Mouse (Mus musculus): Measurements from ENCODE around the gene Coro2b.
A peak's percentile ranks its signal among the peaks of the same experiment; 100 is the strongest.
"Not testable (repeated sequence)": the region's sequence is repeated elsewhere in the genome, so short reads cannot be mapped to it uniquely, and the experiment has no call there.

The Coro2b gene

DNA sequence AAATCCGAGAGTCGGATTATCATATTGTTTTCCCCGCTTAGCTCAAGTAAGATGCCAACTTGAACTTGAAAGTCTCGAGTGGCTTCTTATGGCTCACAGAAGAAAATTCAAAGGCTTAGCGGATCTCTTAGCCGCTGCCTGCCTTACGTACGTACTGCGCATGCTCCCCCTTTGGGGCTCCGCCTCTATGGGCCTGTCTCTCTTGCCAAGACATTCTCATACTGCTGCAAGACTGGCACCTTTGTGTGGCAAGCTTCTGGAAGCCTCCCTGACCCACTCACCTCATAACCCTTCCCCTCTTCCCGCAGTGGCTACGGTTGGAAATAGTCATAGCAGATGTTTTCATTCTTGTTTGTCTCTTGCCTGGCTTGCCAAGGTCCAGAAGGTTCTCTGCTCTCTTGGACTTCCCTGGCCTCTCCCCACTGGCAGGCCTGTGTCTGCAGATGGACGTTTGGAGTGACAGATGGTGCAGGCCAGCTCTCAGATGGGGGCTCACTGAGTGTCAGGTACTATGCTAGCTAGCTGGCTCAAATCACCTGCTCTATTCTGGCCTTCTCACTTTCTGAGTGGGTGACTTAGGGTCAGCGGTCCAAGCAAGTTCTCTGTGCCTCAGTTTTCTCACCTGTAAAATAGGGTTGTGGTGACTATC is 65.2 kb downstream of the Coro2b start:
- no peak for DNase-seq

DNA sequence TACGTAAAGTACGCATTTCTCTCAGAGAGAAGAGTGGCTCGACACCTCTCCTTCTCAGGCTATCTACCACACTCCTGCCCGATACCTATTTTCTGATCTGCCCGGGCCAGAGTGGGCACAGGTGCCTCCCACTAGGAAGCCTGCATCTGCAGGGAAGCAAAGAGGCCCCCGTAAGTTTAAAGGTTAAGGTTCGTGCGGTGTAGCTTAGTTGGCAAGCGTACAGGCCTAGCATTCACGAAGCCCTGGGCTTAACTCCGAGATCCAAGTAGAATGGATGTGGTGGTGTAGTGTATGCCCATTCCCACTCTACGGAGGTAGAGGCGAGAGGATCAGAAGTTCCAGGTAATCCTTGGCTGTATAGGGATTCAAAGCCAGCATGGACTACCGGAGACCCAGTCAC is 65.8 kb downstream of the Coro2b start:
- no peak for DNase-seq

DNA sequence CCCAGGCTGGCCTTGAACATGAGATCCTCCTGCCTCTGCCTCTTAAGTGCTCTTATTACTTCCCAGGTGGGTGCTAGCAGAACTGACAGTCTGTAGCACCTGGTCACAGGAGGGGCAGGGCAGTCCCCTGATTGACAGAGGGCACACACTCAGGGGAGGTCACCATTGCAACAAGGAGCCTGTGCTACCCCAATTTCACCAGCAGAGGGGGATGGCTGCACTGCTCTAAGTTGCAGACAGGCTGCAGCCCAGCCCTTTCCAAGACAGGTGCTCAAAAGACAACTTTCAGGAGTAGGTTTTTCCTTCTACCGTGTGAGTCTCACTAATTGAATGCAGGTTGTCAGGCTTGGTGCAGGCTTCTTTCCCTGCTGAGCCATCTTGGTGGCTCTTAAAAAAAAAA is 66.4 kb downstream of the Coro2b start:
- DNase-seq, result peak; percentile 72 to 86

DNA sequence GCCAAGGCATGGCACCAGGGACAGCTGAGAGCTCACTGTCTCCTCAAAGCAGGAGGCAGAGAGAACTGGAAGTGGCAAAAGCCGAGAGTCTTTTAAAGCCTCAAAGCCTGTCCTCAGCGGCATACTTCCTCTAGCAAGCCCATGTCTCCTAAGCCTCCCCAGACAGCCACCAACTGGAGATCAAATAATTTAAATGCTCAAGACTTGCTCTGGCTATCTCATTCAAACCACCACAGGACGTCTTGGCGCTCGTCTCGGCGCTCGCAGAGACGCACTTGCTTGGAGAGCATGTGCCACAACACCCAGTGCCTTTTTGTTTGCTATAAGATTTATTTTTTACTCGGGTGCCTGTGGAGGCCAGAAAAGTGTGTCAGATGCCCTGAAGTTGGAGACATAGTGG is 67.1 kb downstream of the Coro2b start:
- no peak for DNase-seq

DNA sequence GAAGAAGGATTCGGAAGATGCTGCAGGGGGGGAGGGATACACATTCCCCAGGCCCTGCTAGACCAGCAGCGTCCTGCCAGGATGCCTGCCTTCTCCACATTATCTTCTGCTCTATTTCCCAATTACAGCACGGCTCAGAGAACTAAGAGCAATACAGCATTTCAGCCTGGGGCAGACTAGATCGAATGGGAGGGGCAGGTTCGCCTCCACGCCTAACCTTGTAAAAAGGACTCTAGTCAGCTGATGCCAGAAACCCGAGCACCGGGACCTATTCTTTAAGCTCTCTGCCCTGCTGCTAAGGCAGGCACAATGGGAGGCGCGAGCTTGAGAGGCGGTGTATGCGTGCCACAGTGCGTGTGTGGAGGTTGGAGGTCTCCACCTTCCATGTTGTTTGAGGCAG is 67.7 kb downstream of the Coro2b start:
- DNase-seq, result no peak

DNA sequence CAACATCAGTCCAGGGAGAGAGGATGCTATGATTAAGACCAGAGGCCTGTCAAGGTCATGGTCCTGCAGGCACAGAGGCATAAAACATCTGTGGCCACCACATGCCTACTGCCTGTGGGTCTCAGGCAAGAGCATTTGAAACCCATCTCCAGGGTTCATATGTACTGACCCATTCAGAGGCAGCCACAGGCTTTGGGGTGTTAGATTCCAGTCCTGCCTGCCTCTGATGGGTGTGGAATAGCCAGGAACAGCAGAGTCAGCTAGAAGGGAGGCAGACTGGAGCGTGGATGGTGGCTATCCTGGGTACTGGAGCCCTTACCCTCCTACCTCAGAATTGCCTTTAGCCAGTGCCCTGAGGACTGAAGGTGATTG is 69.4 kb downstream of the Coro2b start:
- DNase-seq, result no peak

DNA sequence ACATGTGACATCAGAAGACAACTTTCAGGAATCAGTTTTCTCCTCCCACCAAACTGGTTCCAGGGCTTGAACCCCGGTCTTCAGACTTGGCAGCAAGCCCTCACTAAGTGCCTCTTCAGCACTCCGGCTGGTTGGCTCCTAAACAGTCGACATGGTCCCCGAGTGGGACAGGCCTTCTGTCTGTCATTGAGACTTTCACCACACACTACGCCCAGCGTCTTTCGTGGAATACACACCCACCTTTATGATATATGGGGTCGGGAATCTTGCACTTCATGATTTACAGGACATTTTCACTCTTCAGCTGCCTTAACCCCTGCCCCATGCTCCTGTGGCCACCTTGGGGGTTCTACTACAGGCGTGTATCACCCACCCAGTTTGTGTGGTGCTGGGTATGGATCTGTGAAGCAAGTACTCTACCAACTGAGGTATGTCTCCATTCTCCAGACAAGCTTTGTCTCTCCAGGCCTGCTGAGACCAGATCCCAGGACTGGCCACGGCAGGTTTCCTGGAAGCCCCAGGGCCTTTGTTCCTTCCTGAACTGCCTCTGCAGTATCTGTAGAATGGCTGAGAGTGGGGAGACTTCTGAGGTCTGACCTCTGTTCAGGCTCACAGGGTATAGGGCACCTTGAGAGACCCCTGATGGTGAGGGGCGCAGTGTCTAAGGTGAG is 70.0 kb downstream of the Coro2b start:
- no peak for DNase-seq

DNA sequence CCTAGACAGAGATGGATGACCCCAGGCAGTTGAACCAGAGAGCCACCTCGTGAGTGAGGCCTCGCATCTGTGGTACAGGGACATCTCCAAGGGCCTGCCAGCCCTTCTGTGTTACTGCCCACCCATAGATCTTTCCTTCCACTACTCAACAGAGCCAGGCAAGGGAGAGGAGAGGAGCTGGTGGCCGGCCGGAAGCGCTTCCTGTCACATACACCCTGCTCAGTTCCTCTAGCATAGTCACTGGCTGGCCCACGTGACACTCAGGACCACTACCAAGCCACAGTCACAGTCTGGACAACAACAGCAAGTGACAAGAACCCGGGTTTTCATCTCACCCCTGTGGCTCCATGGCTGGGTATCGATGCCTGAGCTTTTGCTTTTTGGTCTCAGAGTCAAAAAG is 70.8 kb downstream of the Coro2b start:
- DNase-seq, result no peak

DNA sequence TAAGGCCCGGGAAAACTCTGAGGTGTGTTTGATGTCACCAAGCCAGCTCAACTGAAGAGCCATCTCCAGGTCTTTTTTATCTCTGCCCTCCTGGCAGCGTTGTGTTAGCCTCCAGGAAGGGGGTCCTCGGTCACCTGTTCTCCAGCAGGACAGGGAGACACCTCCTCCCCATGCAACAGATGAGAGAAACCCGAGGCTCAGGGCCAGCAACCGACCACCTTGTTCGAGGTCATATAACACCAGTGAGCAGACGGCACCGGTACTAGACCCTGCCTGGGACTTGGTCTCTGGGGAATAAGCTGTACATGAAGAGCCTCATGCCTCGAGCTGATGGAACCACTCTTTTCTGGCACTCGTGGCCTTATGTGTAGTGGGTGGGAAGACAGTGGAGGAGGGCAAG is 72.1 kb downstream of the Coro2b start:
- DNase-seq, result no peak

DNA sequence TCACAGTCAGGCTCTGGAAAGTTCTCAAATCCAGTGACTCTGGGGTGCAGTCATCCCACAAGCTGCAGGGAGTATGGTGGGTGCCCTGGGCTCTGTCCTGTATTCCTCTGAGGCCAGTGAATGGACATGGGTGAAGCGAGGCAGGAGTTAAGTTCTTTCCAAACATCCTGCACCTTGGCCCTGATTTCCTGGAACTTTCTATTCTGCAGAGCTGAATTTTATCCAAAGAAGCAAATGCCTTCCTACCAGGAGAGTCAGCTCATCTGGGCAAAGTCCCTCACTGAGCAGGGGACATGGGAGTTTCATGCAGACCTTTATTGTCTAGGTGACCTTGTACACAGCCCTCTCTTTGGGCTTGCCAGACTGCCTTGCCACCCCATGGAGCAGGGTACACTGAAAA is 75.1 kb downstream of the Coro2b start:
- peak; percentile 64 to 65 for DNase-seq

DNA sequence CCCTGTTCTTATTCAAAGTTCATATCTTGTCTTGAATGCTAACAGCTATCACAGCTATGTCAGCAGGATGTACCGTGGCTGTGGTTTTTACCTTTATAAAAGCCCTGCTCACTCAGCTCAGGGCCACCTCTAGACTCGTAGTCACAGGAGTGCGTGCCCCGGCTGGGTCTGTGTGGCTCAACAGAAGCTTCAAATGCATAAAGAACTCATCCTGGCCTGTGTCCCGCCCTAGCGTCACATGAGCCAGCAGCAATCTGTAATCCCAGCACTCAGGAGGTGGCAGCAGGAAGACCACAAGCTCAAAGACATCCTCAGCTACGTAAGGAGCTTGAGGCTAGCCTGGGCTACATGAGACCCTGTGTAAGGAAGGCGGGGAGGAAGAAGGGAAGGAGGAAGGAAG is 75.7 kb downstream of the Coro2b start:
- no peak for DNase-seq

DNA sequence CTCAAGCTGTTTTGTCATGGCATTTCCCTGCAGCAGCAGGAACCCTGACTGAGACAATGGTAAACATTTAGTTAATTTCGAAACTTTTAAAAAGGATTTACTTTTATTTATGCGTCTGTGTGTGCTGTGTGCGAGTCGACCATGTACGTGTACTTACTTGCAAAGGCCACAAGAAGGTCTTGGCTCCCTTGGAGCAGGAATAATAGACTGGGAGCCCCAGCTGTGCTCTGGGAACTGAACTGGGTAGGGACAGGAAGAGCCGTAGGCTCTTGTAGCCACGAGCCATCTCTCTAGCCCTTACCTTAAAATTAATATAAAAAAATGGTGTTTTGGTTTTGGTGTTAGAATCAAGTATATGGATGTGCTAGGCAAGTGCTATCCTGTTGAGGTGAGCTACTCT is 76.8 kb downstream of the Coro2b start:
- DNase-seq, result no peak

DNA sequence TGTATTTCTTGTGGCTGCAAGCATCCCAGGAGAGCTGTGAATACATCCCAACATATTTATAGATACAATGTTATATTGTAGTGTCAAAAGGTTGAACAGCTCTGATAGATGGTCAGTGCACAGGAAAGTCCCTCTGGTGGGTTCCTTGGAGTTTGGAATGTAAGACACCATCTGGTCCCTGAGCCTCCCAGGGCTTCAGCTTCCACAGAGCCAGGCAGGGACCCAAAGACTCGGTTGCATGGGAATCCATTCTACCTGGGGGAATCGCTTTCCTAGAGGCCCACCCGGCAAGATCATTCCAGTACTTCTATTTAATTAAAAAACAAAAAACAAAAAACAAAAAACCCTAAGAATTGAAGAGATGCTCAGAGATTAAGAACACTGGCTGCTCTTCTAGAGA is 78.4 kb downstream of the Coro2b start:
- no peak for DNase-seq

DNA sequence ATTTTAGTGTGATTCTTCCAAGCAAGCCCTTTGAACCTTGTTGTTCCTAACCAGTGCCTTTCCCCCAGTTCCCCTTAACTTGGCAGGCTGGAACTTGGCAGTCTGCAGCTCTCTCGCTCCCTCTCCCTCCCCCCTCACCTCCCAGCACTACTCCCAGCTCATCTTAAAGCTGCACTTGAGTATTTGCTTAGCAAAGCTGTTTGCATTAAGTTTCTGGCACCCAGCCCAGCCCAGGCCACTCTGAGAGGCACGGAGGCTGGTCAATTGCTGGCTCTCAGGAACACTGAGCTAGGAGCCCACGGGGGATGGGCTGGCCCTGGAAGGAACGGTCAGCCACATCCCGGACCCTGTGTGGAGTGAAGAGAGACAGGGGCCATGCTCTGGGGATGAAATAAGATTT is 80.8 kb downstream of the Coro2b start:
- DNase-seq, result peak; percentile 83 to 92

DNA sequence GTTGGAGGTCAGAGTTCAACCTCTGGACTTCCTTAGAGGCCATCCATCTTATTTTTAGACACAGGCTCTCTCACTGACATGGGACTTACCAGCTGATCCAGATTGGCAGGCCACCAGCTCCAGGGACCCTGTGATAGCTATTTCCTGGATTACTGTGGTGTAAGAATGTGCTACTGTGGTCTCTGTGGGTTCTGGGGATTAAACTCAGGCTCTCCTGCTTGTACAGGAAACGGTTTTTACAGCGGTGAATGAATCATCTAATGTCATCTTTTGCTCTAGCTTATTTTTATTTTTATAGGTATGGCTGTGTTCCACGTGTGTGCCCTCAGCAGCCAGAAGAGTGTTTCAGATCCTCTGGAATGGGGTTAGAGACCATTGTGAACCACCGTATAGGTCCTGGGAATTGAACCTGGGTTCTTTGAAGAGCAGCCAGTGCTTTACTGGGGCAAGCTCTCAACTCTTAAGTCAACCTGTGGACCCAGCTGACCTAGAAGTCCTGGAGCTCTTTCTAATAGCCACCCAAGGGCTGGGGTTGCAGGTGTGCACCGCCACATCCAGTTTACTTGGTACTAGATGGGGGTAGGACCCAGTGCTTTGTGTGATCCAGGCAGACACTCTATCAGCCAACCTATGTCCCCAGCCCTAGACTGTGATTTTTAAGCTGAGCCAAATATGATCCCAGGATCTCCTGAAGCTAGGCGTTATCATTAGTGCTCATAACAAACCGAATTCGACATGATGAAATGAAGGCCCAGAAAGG is 81.5 kb downstream of the Coro2b start:
- DNase-seq, result peak in 1 of 2 experiments; percentile 44

DNA sequence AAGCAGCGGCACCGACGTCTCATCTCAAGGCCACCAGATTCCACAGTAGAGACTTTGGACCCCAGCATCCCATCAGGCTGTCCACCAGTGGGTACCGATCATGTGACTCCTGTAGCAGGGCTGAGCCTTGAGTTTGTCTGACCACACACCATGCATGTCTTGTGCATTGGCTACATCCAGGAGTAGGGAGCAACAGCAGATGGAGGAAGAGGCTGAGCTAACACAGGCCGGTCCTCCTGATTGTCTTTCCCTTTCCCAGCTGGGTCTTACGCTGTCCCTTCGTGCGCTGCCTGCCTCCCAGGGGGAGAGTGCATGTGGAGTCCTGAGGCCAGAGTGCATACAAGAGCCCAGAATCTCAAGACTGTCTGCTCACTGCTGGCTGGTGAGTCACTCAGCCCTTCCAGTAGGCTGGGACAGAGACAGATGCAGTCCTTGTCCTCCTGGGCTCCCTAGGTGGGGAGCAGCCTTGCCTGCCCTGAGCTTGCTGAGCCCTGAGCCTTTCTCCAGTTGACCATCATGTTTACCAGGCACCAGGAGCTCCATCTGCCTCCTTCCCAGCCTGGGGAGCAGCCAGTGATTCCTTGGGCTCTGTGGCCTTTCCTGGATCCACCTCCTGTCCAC is 84.4 kb downstream of the Coro2b start:
- peak in 1 of 2 experiments; percentile 42 for DNase-seq

DNA sequence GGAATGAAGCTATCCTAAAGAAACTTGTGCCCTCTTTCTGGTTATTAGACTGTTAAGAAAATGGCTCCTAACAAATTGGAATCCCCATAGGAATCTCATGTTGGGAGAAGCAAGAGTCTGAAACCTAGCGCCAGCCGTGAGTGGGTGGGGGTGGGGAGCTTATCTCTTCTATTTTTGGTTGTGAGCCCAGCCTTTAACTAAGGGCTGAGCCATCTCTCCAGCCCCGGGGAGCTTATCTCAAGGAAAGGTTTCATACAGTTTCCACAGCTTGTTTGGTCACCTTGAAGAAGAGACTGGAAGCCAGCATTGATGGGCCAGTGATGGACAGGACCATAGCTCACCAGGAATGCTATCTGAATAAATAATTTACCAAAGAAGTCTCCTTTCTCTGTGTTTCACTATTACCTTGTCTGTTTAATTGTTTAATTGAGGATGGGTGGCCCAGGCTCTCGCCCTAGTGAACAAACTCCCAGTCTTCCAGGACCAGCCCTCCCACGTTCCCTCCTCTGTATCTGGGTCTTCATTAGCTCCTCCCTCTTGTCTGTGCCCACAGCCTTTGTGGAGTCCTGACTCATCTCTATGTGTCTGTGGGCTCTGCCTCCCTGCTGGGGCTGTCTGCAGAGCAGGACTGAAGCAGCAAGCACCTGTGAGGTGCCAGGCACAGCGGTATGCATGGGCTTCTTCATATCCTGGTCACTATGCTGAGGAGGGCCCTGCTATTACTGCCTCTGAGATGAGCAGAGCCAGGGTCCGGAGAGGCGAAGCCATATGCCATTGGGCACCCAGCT is 85.1 kb downstream of the Coro2b start:
- no peak for DNase-seq

DNA sequence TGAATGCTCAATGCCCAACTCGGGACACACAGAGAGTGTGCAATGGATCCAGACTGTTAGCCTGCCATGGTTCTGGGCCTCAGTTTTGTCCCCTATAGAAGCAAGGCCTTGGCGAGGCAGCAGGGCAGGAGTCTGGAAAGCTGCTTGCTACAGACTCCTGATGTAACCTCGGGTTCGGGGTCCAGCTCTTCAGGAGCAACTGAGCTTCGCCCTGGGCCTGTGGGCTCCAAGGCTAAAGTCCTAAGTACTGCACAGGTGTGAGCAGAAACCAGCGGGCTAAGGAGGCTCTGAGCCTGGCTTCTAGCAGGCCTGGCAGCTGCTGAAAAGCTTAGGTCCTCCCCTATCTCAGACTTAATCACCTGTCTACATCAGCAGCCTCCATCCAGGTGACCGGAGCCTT is 86.0 kb downstream of the Coro2b start:
- DNase-seq, result peak; percentile 53 to 62

DNA sequence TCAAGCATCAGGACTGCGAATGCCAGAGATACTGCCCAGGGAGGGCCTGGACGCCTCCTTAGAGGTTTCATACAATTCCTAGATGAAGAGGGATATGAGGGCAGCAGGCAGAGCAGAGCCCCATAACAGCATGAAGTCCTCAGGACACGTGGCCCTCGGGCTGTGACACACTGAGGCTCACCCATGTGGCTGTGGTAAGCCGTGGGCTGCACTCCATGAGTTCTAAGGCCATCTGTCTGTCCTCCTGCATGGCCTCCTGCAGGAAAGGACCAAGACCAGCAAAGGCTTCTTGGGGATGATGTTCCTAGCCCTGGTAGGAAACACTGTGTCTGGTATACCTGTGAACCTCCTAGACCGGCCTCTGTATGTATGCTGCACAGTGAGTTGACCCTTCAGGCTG is 86.5 kb downstream of the Coro2b start:
- no peak for DNase-seq

DNA sequence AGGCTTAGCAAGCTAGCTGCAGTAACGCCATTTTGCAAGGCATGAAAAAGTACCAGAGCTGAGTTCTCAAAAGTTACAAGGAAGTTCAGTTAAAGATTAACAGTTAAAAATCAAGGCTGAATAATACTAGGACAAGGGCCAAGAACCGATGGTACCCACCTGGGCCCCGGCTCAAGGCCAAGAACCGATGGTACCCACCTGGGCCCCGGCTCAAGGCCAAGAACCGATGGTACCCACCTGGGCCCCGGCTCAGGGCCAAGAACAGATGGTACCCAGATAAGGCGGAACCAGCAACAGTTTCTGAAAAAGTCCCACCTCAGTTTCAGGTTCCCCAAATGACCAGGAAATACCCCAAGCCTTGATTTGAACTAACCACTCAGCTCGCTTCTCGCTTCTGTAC is 89.5 kb downstream of the Coro2b start:
- not testable (repeated sequence) for DNase-seq

DNA sequence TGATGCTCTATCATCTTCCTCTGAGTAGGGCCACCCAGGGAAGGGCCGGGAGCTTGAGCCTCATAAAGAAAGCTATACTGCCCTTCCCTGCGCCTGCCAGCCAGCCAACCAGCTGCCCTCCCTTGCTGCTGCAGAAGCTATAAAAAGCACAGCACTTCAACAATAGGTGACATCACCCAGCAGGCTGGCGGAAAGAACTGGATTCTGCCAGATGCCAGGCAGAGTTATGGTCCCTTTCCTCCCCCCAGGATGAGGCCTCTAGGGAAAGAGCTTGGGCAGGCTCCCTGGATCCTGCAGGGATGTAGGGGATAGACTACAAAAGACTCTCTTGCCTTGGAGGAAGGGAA is 98.1 kb downstream of the Coro2b start:
- DNase-seq, result peak; percentile 42 to 64

DNA sequence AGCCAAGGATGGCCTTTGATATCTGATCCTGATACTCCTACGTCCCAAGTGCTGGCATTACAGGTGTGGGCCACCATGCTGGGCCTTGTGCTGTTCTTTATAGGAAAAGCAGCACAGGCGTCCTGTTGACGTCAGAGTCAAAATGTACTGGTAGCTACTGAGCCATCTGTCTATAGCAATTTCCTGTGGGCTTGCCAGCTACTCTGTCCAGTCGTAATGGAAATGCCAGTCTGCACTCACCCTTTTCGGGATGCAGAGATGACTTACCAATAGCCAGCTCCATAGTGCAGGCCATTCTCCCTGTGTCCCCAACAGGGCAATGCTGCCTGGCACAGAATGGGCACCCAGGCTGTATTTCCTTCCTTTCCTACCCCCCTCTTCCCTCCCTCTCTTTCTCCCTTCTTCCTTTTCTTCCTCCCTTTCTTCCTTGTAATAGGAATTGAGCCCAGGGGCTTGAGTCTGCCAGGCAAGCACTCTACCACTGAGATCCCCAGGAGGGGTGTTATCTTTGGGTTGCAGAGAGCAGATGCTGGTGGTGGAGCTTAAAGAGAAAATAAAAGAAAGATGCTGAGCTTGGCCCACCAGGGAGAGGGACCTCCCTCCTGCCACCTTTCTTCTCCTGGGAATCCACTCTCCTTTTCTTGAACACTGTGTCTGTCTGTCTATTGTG is 98.6 kb downstream of the Coro2b start:
- no peak for DNase-seq

DNA sequence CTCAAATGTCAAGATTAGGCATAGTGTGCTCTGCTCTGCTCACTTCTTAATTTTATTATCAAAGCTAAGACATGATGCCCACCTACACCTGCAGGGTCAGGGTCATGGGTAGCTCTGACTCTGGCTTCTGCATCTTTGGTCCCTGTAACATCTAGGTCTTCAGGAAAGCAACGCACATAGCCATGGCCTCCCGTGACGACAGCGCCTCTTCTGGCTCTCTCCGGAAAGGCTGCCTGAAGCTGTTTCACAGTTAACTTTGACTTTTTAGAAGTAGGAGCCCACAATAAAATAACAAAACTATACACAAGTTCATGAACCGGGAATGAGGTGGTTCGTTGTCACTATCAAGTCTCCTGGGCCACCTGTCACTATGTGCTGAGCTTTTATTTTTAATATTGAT is 99.4 kb downstream of the Coro2b start:
- DNase-seq, result no peak

Measured in kidney, adult 8-10 months (tissue).